Mouse (Mus musculus) adrenal gland, postnatal 25 days (tissue): ENCODE data around the gene Nexn. TPM values are rescaled to one million over a fixed set of nuclear protein-coding genes. Genes with fewer than 3 reads are reported as not detected.

ENCODE experiments used
- DNase-seq: peaks from one replicate; pipeline ENCODE4 v3.0.0; 2021; ENCODE audit warnings: mixed read lengths
- total RNA-seq: library from RNA; stranded (reverse); gene quantifications from 2 replicates; pipeline ENCODE4 v1.2.3, GENCODE M21; 2021

The Nexn gene
- total RNA-seq, 1 experiment from 2014 or later = 3.5 TPM

DNA sequence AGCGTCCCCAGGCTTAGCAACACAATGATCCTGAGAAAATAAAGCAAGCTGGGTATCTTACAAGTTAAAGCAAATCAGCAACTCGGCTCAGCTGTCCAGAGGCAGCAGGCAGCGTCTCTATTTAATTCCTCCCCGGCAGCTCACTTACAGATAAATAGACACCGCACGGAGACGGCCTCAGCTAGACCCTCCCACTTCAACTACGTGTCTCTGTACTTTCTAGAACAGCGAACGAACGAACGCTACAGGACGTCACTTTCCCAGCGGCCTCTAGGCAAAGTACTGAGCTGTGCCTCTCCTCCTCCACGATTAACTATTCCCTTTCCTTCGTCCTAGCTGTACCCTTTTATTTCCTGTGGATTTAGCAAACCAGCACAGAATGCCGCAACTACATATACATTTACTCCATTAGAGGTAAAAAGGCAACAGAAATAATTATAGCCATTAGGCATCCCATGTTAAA lies 72.5 kb downstream of the Nexn start:
- peak; percentile 84 for DNase-seq

DNA sequence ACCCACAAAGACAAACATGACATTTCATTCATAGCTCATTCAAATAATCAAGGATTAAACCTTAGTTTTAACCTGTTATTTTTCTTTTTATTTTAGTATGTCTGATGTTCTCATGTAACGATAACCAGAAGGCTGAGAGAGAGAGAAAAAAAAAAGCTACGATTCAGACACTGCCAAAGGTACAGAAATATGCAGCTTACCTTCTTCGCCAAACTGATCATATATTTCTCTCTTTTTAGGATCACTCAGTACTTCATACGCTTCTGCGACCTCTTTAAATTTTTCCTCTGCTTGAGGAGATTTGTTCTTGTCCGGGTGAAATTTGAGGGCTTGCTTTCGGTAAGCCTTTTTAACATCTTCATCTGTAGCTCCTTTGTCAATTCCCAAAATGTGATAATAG lies 73.0 kb downstream of the Nexn start:
- DNase-seq = no peak

DNA sequence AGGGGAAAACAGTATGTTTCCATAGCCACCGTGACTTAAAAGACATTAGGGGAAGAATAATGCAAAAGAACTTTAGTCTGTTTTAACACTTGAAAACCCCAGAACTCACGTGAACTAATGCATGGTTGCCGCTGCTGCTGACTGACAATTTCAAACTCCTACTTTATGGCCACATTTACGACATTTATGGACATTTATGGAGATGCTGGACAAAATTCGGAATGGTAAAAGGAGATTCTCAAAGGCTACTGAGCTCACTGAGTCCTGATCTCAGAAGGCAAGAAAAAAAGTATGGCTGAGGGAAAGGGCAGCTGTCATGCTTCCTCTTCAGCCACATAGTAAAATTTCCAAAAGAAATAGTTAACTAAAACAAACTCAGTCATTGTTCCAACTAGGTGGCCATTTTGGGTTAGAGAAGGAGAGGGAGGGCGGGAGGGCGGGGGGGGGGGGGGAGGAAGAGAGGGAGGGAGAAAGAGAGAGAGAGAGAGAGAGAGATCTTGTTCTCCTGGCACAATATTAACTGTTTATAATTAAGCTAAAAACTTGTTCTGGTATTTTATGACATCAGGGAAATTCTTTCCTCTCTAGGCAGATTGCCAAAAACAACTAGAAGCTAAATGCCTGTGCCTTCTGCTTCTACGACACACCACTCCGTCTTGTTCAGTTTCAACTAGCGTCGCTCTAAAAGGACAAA lies 73.8 kb downstream of the Nexn start:
- DNase-seq = no peak

DNA sequence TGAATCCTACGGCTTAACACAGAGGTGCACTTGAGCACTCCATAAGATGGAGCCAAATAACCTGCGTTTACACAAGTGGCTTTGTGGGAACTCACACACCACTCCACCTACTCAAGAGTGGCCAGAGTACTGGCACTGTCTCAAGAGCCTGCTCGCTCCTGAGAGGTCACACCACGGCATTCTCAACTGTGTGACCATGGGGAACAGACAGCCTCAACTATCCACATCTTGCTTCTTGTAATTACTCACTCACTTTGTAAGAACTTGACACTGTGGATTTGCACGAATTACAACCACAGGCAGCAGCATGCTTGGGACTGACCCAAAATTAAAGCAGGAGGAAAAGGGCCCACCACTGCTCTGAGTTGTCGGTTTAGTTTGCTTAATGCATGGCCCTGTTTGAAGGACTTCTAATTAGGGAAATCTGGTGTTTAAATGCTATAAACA lies 74.3 kb downstream of the Nexn start:
- DNase-seq = peak; percentile 28

DNA sequence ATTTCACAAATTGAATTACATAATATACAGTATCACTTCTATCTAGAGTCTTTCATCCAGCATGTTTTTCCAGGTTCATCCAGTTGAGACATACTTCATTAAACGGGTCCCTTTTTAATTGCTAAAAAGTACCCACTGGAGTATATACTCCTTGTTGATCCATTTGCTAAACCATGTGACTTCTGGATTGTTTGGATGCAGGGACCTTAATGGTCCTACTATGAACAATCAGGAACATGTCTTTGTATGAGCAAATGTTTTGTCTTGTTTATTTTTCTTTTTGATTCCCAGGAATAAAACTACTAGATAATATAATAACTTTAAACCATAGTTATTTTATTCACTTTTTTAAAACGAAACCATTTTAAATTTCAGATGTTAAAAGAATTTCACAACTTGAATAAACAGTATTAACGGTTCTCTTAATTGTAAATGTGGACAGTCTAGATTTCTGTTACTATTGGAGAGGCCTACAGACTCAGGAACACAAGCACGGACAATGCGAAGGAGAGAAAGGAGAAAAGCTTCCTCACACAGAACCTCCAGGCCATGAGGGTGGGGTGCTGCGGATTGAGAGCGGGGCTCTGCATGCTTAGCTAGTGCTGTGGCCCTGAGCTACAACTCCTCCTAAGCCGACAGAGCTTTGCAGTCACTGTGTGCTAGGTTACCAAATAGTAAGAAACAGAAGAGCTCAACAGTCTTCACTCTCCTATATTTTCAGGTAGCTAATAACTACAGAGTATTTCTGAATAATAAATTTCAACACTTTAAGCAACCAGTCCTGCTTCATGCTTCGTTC lies 75.3 kb downstream of the Nexn start:
- no peak for DNase-seq

DNA sequence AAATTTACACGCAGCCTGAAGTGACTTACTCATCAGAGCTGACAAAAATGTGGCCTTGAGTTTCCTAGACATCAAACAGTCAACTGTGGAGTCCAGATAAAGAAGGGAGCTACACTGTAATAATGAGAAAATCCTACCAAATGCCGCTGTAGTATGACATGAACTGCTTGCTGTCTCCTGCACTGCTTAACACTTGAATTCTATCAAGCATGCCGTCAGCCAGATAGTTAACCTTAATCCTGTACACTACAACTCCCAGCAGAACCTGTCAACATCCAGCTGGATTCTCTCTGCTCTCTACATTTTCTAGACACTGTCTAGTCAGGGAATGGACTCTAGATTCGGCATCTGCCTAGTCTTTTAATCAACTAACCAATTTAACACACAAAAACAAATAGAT lies 76.8 kb downstream of the Nexn start:
- DNase-seq = no peak

Other genes starting within 250 kb of the Nexn start
- gene Gipc2, start 100.1 kb downstream of the Nexn start, total RNA-seq = 1.1 TPM in 1 of 2 replicates, not detected in the other
- 35.4 and 36.6 TPM in 2 replicates for gene Dnajb4, start 56.0 kb downstream of the Nexn start, total RNA-seq
- 157 and 210 TPM in 2 replicates for gene Fubp1, start 55.9 kb downstream of the Nexn start, total RNA-seq
- gene Miga1, start 74.1 kb upstream of the Nexn start, total RNA-seq = 6.3 and 10.8 TPM in 2 replicates
- gene Usp33, start 80.1 kb upstream of the Nexn start, total RNA-seq = 121 and 126 TPM in 2 replicates
- 37.3 and 45.0 TPM in 2 replicates for gene Zzz3, start 129.1 kb upstream of the Nexn start, total RNA-seq